Mouse (Mus musculus) layer of hippocampus, postnatal 25 days (tissue): ENCODE data around the gene Rad51d. TPM values are rescaled to one million over a fixed set of nuclear protein-coding genes. Genes with fewer than 3 reads are reported as not detected.
"Not testable (repeated sequence)": the region's sequence is repeated elsewhere in the genome, so short reads cannot be mapped to it uniquely, and the experiment has no call there.

Source experiments
- DNase-seq, 2 experiments: peaks; one replicate each; pipeline ENCODE4 v3.0.0; 2022; ENCODE audit warnings: mixed read lengths in 2 of 2, low spot score in 1 of 2; ENCODE audit errors: extremely low spot score in 1 of 2
- total RNA-seq, 2 experiments: library from RNA; stranded (reverse); gene quantifications; 2 replicates each; pipeline ENCODE4 v1.2.3; 2021

Rad51d gene
- total RNA-seq, 2 experiments from 2014 or later, result 15.1 to 17.2 TPM

DNA sequence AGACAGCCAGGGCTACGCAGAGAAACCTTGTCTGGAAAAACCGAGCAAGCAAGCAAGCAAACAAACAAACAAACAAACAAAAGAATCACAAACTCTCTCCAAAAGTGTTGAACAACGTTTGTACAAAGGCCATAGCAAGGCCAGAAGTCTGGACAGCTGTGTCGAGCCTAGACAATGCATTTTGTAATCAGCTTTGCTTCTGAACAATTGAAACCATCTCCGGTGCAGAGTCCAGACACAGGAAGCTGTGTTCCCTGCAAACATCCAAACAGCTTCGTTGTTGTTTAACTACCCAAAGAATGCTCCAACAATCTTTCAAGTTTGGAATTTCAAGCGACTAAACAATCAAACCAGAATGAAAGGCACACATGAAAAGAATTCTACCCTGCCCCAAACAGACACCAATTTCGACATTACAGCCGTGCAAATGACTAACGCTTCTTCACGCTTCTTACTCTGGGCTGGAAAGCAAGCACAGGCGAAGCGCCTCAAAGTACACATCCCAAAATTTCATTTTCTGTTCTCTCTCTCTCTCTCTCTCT lies 33.0 kb downstream of the Rad51d start:
- DNase-seq, result no peak

DNA sequence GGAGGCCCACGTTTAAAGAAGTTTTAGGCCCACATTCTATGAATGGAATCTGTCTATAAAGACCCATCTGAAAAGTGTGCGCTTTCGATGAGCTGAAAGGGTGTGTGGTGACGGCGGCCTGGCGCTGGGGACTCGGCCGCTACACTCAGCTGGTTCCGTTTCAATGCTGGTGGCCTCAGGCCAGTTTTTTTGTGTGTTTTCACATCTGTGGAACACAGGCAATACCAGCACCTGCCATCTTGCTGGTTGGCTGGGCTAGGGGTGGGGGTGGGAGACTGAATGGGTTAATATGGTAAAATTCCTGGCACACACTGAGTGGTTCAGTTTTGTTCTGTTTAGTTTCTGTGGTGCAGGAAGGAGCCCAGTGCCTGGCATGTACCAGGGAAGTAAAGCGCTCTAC lies 34.4 kb downstream of the Rad51d start:
- no peak for DNase-seq

DNA sequence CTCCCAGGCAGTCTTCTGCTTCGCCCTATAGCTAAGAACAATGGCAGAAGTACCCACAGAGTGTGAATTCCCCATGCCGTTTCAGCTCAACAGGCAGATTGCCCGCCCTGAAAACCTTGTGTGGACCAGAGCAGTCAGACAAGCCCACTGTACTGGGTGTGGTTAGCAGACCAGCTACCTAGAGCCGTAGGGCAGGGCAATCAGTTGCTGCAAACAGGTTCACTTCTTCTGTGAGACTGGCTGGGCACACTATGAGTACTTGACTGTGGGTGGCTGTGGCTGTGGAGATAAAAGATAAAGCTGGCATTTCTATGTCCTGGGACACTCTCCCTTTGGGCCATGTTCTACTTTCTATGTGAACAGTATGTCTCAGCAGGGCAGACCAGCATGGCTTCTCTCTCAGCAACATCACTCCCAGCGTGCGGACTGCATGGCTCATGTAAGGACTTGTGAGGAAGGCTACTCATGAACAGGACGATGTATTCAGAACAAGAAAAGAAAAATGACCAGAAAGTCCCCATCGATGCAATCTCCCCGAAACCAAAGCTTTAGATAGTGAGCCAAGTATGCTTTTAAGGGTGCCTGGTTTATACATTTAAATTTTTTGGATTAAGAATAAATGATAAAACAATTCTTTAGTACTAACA lies 35.0 kb downstream of the Rad51d start:
- no peak for DNase-seq

DNA sequence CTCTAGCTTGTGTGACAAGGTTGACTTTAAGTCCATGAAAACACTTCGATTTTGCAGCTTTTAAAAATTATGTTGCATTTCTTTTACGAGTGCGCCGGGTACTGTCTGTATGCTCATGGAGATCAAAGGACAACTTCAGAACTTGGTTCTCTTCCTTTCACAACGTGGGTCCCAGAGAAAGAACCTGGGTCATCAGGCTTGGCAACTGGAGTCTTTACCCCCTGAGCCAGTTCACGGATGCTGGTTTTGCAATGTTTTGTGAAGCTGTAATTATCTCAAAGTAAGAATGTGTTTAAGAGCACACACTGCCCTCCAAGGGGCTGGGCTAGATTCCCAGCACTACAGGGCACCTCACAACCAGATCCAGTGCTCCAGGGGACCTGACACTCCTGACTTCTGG lies 36.3 kb downstream of the Rad51d start:
- DNase-seq, result no peak

DNA sequence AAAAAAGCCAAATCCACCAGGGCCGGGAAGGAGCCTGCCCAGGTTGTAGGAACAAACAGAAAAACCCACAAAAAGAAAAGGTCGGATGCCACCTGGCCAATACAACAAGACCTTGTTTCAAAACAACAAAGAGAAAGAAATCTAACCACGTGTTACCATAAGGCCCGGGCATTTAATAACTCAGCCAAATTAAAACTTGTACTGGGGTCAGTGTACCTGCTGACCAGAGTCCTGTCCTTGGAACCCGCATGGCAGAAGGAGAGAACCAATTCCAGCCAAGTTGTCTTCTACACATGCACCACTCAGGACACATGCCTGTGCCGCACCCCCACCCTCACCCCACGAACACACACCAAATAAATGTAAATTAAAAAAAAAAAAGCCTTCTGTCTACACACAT lies 37.5 kb downstream of the Rad51d start:
- no peak for DNase-seq

DNA sequence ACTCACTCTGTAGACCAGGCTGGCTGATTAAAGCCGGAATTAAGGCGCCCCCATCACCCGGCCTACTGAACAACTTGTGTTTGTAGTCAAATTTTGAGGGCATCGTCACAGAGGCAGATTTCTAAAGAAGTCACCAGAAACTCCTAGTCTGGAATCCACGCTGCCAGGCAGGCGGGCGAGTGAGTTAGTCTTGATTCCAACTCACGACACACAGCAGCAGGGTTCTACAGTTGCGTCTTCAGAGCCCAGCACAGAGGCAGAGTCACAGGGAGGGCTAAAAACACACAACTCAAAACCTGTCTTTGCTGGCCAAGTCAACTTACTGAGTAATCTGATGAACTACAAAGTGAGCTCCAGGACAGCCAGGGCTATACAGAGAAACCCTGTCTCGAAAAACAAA lies 37.9 kb downstream of the Rad51d start:
- no peak for DNase-seq

DNA sequence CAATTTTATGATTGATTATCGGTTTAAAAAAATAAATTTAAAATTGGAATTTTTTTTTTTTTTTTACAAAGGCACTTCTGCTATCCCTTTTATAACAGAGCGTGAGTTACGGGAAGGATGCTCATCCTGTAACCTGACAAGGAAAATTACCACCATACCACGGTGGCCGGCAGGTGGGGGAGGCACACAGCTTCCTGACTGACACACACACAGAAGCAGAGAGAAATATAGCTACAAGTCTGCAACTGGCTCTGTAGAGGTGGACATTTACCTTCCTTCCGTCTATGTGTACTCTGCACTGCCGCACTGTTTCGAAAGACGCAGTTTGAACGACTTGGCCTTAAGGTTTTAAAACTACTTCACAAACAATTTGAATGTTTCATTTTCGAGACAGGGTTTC lies 38.3 kb downstream of the Rad51d start:
- DNase-seq, result no peak

DNA sequence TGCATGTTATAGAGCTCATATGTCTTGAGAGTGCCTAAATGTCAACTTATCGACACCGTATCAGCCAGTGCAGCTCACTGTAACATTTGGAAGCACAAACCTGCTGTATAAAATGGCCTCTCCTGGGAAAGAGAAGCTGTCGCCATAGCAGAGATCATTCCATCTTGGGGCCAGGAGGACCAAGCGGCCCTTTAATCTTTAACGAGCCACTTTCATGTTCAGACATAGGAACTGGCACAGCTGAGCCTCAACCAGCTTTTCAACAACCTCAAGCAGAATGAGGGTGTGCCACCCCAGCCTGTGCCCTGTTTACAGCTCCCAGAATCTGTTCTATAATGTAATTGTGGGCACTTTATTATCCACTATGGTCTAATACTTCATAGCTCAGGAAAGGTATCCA lies 40.2 kb downstream of the Rad51d start:
- no peak for DNase-seq

DNA sequence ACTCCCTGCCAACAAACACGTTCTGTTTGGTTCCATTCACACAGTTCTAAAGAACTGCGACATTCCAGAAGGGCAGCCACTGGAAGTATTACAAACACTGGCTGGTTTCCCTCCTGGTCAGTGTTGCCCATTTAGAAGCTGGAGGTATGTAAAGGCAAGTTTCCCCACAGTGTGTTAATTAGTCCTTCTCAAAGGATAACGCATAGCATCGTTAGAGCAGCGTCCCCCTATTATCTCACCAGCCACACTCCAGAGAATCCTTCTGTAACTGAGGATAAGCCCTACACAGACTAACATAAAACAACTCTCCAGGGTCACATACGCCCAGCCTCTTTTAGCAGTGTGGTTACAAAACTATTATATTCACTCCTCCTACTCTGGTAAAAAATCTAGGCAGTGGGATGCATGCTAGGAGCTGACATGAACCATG lies 42.8 kb downstream of the Rad51d start:
- no peak for DNase-seq

DNA sequence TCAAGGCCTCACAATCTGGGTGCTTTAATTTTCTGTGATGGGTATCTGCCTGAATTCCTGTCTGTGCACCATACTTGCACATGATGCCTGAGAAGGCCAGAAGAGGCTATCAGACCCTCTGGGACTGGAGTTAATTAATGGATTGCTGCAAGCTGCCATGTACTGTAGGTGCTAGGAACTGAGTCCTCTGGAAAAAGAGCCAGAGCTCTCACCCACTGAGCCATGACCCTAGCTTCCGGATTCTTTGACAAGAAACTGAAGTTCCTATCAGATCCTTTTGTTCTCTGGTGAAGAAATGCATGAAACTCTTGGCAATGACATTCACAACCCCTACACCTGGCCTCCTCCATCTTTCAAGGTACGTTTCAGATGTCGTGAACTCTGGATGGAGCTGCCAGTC lies 43.5 kb downstream of the Rad51d start:
- no peak for DNase-seq

DNA sequence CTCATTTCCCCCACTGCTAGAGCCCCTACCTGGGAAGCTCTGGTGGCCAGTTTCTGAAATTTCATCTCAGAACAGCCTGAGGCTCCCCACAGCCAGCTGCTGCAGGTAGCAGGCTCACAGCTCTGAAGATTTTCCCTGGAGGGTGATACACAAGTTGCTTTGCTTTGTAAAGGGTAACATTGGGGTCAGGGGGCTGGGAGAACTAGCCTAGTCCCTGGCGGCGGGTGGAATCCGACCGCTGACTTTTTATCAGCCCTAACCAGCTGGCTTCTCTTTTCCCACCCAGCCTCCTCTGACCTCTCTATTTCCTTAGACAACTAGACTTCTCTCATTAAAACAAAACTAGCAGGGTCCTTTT lies 44.4 kb downstream of the Rad51d start:
- DNase-seq, result no peak

DNA sequence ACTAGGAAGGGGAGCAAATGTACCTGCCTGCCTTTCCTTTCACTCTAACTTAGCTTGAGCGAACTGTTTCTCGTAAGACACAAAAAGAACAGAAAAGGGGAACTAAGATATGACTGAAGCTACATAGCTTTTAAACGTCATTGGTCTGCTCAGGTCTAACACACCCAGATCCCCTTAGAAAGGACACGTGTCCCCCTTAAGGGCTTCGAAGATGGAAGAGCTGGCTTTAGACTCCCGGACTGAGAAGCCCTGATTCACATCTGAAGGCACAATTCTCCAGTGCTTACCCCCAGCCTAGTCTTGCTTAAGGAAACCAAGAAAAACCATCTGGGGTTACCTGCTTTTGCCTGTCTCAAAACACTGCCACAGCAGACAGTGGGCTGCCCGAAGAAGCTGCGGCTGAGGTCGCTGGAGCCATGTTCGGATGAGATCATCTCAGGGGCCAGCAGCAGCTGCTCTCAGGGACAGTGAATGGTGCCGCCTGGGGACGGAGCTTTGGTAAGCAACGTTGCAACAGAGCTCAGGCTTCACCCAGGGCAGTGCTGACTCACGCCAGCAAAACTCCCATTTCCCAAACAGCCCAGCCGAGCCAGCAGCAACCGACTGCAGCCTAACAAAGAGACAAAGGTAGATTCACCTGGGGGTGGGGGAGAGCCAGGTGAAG lies 44.9 kb downstream of the Rad51d start:
- DNase-seq, result no peak

DNA sequence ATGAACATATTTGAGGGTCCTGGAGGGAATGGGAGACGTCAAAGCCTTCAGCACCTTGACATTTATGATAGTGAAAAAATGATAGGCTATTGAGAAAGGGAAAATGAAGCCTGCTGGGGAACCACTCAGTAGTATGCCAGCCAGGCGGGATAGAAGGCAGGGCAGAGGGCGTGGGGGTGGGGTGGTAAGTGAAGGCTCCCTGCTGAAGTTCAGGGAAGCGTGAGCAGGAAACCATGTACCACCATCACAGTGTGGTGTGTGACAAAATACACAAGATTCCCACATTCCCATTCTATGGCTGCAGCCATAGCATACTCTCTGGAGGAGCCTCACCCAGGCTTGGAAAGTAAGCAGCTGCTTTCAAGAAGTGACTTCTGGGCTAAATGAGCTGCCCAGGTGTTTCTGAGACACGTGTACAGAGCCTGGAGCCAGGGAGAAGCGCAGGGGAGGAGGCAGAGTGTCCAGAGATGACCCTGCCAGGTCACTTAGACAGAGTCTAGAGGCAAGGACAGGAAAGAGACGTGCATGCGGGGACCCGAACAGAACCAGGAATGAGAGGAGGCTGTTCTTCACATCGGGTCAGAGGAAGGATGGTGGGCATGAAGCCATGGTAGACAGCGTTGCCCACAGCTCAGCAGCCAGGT lies 45.5 kb downstream of the Rad51d start:
- DNase-seq, result no peak

DNA sequence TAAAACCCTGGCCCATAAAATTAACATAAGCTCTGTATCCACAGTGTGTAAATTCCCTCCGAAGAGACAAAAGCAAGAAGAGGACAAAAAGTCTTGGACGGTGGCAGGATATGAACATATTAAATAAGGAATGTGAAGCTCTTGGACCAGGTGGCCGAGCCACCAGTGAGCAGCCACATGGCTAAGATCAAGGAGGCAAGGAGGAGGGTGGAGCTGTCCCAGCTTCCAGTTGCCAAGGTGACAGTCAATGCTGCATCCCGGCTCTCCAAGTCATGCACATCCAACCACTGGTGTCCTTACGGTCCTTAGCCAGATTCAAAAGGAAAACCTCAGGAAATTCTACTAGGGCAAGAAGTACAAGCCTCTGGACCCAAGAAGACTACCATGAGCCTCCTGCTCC lies 51.9 kb downstream of the Rad51d start:
- DNase-seq, result no peak

DNA sequence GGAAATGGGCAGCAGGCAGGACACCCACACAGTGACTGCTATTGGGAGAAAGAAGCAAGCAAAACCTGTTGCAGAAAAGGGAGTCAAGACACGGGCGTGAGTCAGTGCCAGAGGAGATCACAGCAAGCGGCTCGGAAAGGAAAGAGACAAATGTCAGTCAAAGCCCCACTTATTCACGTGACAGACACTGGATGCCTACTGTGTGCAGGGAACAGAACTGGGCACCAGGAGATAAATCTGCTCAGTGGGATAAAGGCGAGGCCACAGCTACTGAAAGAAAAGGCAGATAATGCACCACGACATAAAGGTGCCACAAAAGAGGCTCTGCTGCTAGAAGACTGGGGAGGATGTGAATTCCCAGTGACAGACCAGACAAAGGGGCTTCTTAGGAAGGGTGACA lies 52.6 kb downstream of the Rad51d start:
- DNase-seq, result no peak

DNA sequence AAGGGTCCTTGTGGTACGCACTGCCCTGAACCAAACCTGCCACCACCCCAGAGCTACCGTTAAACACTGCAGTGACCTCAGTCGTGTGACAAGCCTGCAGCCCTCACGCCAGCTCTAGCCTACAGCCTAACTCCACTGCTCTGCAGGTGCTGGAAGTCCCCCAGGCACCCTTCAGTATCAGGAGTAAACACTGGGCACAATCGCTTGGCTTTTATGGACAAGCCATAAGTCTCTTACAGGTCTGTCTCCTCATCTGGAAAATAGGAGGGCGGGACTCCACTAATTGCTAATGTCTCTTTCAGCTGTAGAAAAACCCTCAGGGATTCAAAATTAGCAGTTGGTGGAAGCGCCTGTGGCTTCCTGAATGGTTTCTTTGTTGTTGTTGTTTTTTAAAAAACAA lies 53.2 kb downstream of the Rad51d start:
- DNase-seq, result no peak

DNA sequence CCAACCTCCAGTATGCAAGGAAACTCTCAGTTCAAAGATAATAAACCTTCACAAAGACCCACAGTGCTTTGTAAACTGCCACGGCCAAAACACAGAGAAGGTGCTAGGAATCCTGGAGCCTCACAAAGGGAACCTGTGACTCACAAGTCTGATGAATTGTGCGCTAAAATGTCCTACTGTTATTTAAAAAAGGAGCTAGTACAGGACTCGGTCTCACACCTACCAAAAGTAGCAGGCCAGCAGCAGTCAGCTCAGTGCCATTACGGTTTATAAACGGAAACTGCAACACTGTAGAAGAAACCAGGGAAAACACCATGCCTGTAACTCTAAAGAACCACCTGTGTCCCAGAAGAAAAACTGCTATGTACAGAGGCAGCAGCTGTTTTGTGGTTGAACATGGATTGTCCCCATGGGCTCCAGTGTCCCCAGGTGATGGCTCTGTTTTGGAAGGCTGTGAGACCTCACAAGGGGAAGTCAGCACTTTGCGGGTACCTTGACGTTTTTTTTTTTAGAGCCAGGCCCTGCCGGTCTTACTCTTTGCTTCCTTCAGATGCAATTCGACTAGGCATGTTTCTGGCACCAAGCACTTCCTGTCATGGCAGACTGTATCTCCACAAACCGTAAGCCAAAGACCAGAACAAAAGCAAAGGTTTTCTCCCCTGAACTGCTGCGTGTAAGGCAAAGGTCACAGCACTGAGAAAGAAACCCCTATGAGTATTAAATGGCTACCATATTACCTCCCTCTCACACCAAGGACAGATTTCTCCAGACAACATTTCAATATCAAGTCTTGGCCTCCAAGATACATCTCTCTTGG lies 54.6 kb downstream of the Rad51d start:
- DNase-seq, result no peak

DNA sequence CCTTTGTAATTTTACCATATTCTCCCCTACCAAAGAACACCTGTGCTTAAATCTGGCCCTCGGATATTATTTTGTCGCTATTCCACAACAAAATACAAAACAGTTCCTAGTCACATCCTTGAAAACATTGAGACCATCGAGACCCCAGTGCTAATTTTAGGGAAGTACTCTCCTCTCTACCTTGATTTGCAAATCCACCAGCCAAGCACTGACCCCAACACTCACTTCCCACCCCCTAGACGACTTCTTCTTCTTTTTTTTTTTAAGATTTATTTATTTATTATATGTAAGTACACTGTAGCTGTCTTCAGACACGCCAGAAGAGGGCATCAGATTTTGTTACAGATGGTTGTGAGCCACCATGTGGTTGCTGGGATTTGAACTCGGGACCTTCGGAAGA lies 56.1 kb downstream of the Rad51d start:
- not testable (repeated sequence) for DNase-seq

DNA sequence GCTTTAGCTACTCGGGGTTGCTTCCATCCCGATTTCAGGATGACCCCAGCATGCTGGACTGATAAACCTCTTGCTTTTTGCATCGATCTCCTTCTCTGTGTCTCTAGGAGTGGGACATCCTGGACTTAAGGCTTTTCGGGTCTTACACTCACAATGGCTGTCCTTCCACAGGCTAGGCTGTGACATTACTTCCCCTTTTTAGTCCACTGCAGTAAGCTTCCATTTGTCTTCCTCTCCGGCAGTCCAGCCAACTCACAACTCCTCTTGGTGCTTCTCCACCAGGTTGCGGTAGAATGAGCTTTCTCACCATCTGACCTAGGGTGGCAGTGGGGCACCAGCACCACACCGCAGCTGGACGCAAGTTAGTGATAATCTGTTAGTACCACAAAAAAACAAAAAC lies 56.5 kb downstream of the Rad51d start:
- no peak for DNase-seq

DNA sequence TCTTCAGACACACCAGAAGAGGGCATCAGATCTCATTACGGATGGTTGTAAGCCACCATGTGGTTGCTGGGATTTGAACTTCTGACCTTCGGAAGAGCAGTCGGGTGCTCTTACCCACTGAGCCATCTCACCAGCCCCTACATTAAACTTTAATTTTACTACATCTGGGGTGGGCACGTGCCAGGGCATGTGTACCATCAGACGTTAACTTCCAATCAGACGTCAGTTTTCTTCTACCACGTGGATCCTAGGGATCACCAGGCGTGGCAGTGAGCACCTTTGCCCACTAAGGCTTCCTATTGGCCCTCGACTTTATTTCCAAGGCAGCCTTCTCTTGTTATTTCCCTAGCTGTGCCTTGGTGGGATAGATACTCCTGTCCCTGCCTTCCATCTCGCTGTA lies 58.0 kb downstream of the Rad51d start:
- not testable (repeated sequence) for DNase-seq
